In genomic region chr14:62375694-62376093, GRCm38 (mm10) we compare ENCODE assay signal across 8 mouse cellular contexts.
DNase-seq lines count a peak whose midpoint lies in the region; ATAC-seq lines count a peak whose summit lies in the region.

No protein-coding gene starts in this region.

- 0 out of 2 replicates have a peak, but pooled peaks have one; percentile 50 for ATAC-seq in cerebellum, adult (ENCODE audit: insufficient number of reproducible peaks, low FRiP score, low TSS enrichment)
- no peak for ATAC-seq in CD4-positive, CD25-positive, alpha-beta regulatory T cell, adult 4 months

- DNase-seq in cerebellum, adult 11 months, result no peak
- peak; percentile 55 for DNase-seq in 416B (ENCODE audit: low read depth)
- DNase-seq in heart, adult 9 months (ENCODE audit: low spot score in 2 of 2), result peak; percentile 37 to 51
- peak; percentile 34 for DNase-seq in kidney, postnatal 10 days
- DNase-seq in left cerebral cortex, adult 11 months (ENCODE audit: low spot score), result no peak
- DNase-seq in ovary, postnatal 10 days (ENCODE audit: low spot score), result no peak

Comparison
In these comparisons a context has a peak if more than half of its experiments do, and no peak if none do; other contexts are left out.
1. DNase-seq: peak in 416B (single experiment), heart, adult 9 months (2 of 2) and kidney, postnatal 10 days (single experiment); none in cerebellum, adult 11 months (single experiment), left cerebral cortex, adult 11 months (single experiment) and ovary, postnatal 10 days (single experiment).